Mouse (Mus musculus) midbrain, embryonic 11.5 days (tissue): Measurements from ENCODE around the gene Atg16l1. TPM values are rescaled to one million over a fixed set of nuclear protein-coding genes. Genes with fewer than 3 reads are reported as not detected.

Experiments used
- ATAC-seq: fragments of 200-750 bp; cut with Nextera tagmentation; 2 replicates; pipeline ENCODE4 v1.8.0; 2017; ENCODE audit warnings: moderate TSS enrichment, moderate library complexity; ENCODE audit not compliant: low FRiP score
- DNase-seq: peaks from one replicate; pipeline ENCODE4 v3.0.0; 2015; ENCODE audit warnings: low spot score; ENCODE audit errors: missing footprints
- H3K27ac ChIP-seq: fragments of 300-500 bp; sonication (generic); 2 replicates; pipeline ENCODE4 v1.5.1; 2014; ENCODE audit warnings: low read depth, low read length
- H3K27me3 ChIP-seq: fragments of 300-500 bp; sonication (generic); 2 replicates; pipeline ENCODE4 v1.6.1; 2014; ENCODE audit warnings: mild to moderate bottlenecking, low read length, moderate library complexity, mixed read lengths; ENCODE audit not compliant: control insufficient read depth, insufficient read depth
- H3K36me3 ChIP-seq: fragments of 300-500 bp; sonication (generic); 2 replicates; pipeline ENCODE4 v1.6.1; 2014; ENCODE audit warnings: mild to moderate bottlenecking, low read length, moderate library complexity, mixed read lengths; ENCODE audit not compliant: control insufficient read depth, insufficient read depth
- H3K4me1 ChIP-seq: fragments of 300-500 bp; sonication (generic); 2 replicates; pipeline ENCODE4 v1.6.1; 2014; ENCODE audit warnings: low read length; ENCODE audit not compliant: control insufficient read depth, insufficient read depth
- H3K4me2 ChIP-seq: fragments of 300-500 bp; sonication (generic); 2 replicates; pipeline ENCODE4 v1.6.1; 2014; ENCODE audit warnings: mild to moderate bottlenecking, moderate library complexity
- H3K4me3 ChIP-seq: fragments of 300-500 bp; sonication (generic); 2 replicates; pipeline ENCODE4 v1.5.1; 2014; ENCODE audit warnings: low read depth, low read length
- H3K9ac ChIP-seq: fragments of 300-500 bp; sonication (generic); 2 replicates; pipeline ENCODE4 v1.6.1; 2014; ENCODE audit warnings: low read length
- H3K9me3 ChIP-seq: fragments of 300-500 bp; sonication (generic); 2 replicates; pipeline ENCODE4 v1.6.1; 2016; ENCODE audit warnings: low read length; ENCODE audit not compliant: control insufficient read depth
- WGBS: fragments of 180-500 bp; shearing (Covaris S2); extraction: QIAGEN DNeasy Blood & Tissue Kit; methylation state at CpG from one replicate; pipeline ENCODE4 v1.1.7; 2014; 5-methylcytosine and 5-hydroxymethylcytosine counted together
- polyA plus RNA-seq: library from polyadenylated mRNA; unstranded; fragments of >200 nt; fragmentation: Nextera tagmentation; extraction: Ambion mirVana; gene quantifications from 2 replicates; pipeline ENCODE4 v1.2.1, GENCODE M21; 2014

Atg16l1 gene
- polyA plus RNA-seq, 1 experiment from 2014 or later, result 33.7 TPM

- Histone ChIP-seq H3K4me2 (no peak overlapping the region), H3K27me3 (no peaks in the 10 kb centered on the region)
- WGBS, result 95% methylated on average over 8 of the region's 8 CpGs
Measured at GRCm38 (mm10) chr1:87789665-87790064, 34.0 kb downstream of the Atg16l1 start.

GRCm38 (mm10) chr1:87792438-87793137 lies 36.9 kb downstream of the Atg16l1 start:
- no peak overlapping the region for H3K4me2 ChIP-seq
- no peak overlapping the region for H3K27ac ChIP-seq
- peaks cover 12% of the 10 kb centered on the region for H3K36me3 ChIP-seq
- H3K4me1 ChIP-seq, result no peaks in the 10 kb centered on the region
- no peak for ATAC-seq
- H3K4me3 ChIP-seq, result no peak overlapping the region
- no peak for DNase-seq
- no peaks in the 10 kb centered on the region for H3K9me3 ChIP-seq
- no peaks in the 10 kb centered on the region for H3K27me3 ChIP-seq
- no peak overlapping the region for H3K9ac ChIP-seq
- WGBS, result 85% methylated on average over 4 of the region's 4 CpGs

More at GRCm38 (mm10) chr1:87789665-87790064, 34.0 kb downstream of the Atg16l1 start:
- Histone ChIP-seq H3K27ac (no peak overlapping the region), H3K4me3 (no peak overlapping the region), H3K36me3 (peaks cover 26% of the 10 kb centered on the region), H3K9ac (no peak overlapping the region), H3K9me3 (no peaks in the 10 kb centered on the region), H3K4me1 (no peaks in the 10 kb centered on the region)
- no peak for DNase-seq
- no peak for ATAC-seq

GRCm38 (mm10) chr1:87793138-87793449 lies 37.4 kb downstream of the Atg16l1 start:
- H3K4me2 ChIP-seq, result no peak overlapping the region
- 92% methylated on average over 6 of the region's 6 CpGs for WGBS
- H3K9me3 ChIP-seq, result no peaks in the 10 kb centered on the region
- H3K27ac ChIP-seq, result no peak overlapping the region
- DNase-seq (no peak), ATAC-seq (no peak)
- no peak overlapping the region for H3K4me3 ChIP-seq
- peaks cover 12% of the 10 kb centered on the region for H3K36me3 ChIP-seq
- no peak overlapping the region for H3K9ac ChIP-seq
- no peaks in the 10 kb centered on the region for H3K4me1 ChIP-seq
- H3K27me3 ChIP-seq, result no peaks in the 10 kb centered on the region

- no peak overlapping the region for H3K27ac ChIP-seq
- ATAC-seq (no peak), DNase-seq (no peak)
- H3K36me3 ChIP-seq, result peaks cover 2% of the 10 kb centered on the region; the same call in 1 of the 2 replicates
- no peaks in the 10 kb centered on the region for H3K9me3 ChIP-seq
- H3K27me3 ChIP-seq, result no peaks in the 10 kb centered on the region
- 100% methylated on average over 1 of the region's 1 CpGs for WGBS
- no peak overlapping the region for H3K4me2 ChIP-seq
- H3K9ac ChIP-seq, result no peak overlapping the region
- H3K4me3 ChIP-seq, result no peak overlapping the region
- H3K4me1 ChIP-seq, result no peaks in the 10 kb centered on the region
Measured at GRCm38 (mm10) chr1:87797702-87798101, 42.0 kb downstream of the Atg16l1 start.

- H3K4me1 ChIP-seq, result no peaks in the 10 kb centered on the region
- WGBS, result 90% methylated on average over 2 of the region's 2 CpGs
- ATAC-seq, result no peak
- H3K27me3 ChIP-seq, result no peaks in the 10 kb centered on the region
- H3K27ac ChIP-seq, result no peak overlapping the region
- no peak overlapping the region for H3K4me3 ChIP-seq
- no peak for DNase-seq
- H3K9me3 ChIP-seq, result no peaks in the 10 kb centered on the region
- H3K4me2 ChIP-seq, result no peak overlapping the region
- H3K36me3 ChIP-seq, result no peaks in the 10 kb centered on the region
- no peak overlapping the region for H3K9ac ChIP-seq
Measured at GRCm38 (mm10) chr1:87798306-87798705, 42.6 kb downstream of the Atg16l1 start.

- no peaks in the 10 kb centered on the region for H3K4me1 ChIP-seq
- no peaks in the 10 kb centered on the region for H3K9me3 ChIP-seq
- DNase-seq (no peak), ATAC-seq (no peak)
- H3K36me3 ChIP-seq, result no peaks in the 10 kb centered on the region
- H3K4me3 ChIP-seq, result no peak within 1 kb of the TSS
- WGBS, result 70% methylated on average over 6 of the region's 6 CpGs
- no peak within 1 kb of the TSS for H3K4me2 ChIP-seq
- no peaks in the 10 kb centered on the region for H3K27me3 ChIP-seq
- no peak within 1 kb of the TSS for H3K9ac ChIP-seq
- no peak within 1 kb of the TSS for H3K27ac ChIP-seq
Measured at GRCm38 (mm10) chr1:87803576-87803975, 47.9 kb downstream of the Atg16l1 start, which contains the start of gene Sag. Gene Sag, plus strand, starts transcription at chr1:87803680.

GRCm38 (mm10) chr1:87807751-87808150 lies 52.1 kb downstream of the Atg16l1 start:
- ATAC-seq, result no peak
- H3K9ac ChIP-seq, result no peak overlapping the region
- H3K9me3 ChIP-seq, result no peaks in the 10 kb centered on the region
- no peaks in the 10 kb centered on the region for H3K4me1 ChIP-seq
- DNase-seq, result no peak
- no peaks in the 10 kb centered on the region for H3K36me3 ChIP-seq
- H3K27me3 ChIP-seq, result no peaks in the 10 kb centered on the region
- no peak overlapping the region for H3K4me3 ChIP-seq
- no peak overlapping the region for H3K27ac ChIP-seq
- 88% methylated on average over 1 of the region's 1 CpGs for WGBS
- no peak overlapping the region for H3K4me2 ChIP-seq

GRCm38 (mm10) chr1:87811391-87811790 lies 55.7 kb downstream of the Atg16l1 start:
- Histone ChIP-seq H3K4me3 (no peak overlapping the region), H3K4me1 (no peaks in the 10 kb centered on the region), H3K27me3 (no peaks in the 10 kb centered on the region), H3K36me3 (no peaks in the 10 kb centered on the region), H3K27ac (no peak overlapping the region), H3K4me2 (no peak overlapping the region), H3K9ac (no peak overlapping the region), H3K9me3 (no peaks in the 10 kb centered on the region)
- 88% methylated on average over 7 of the region's 7 CpGs for WGBS
- DNase-seq, result no peak
- ATAC-seq, result no peak

- no peaks in the 10 kb centered on the region for H3K9me3 ChIP-seq
- WGBS, result 82% methylated on average over 10 of the region's 10 CpGs
- H3K4me2 ChIP-seq, result no peak overlapping the region
- no peak overlapping the region for H3K4me3 ChIP-seq
- H3K27ac ChIP-seq, result no peak overlapping the region
- ATAC-seq (no peak), DNase-seq (no peak)
- H3K36me3 ChIP-seq, result no peaks in the 10 kb centered on the region
- no peak overlapping the region for H3K9ac ChIP-seq
- H3K4me1 ChIP-seq, result no peaks in the 10 kb centered on the region
- no peaks in the 10 kb centered on the region for H3K27me3 ChIP-seq
Measured at GRCm38 (mm10) chr1:87812061-87812460, 56.4 kb downstream of the Atg16l1 start.
